Mouse (Mus musculus): Measurements from ENCODE around the gene Gon7. TPM values are rescaled to one million over a fixed set of nuclear protein-coding genes. Genes with fewer than 3 reads are reported as not detected.

Gon7 gene
- total and polyA plus RNA-seq, 2 experiments from 2014 or later = 1.8 to 17.2 TPM

DNA sequence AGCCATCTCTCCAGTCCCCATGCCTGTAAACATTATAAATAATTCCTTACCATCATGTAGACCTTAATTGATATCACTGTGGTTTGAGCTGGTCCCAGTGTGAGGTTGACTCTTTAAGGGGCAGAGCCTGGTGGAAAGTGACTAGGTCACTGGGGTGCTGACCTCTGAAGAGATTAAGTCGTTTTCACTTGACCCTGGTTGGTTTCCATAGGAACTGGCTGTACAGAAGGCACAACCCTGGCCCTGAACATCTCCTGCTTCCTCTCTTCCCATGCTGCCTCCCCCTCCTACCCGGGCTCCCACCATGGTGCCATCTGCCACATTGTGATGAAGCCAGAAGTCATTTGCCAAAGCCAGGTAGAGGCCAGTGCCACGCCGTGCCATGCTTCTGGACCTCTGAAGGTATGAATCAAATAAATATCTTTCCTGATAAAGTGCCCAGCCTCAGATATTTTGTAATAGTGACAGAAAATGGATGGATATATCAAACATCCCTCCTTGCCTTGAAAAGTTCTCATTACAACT lies 46.7 kb downstream of the Gon7 start:
- H3K27ac ChIP-seq (ENCODE audit: low read depth) = no peak overlapping the region
- WGBS = 59% methylated on average over 4 of the region's 4 CpGs
- H3K4me2 ChIP-seq (ENCODE audit: low read depth, low read length) = no peak overlapping the region
- DNase-seq (ENCODE audit: low spot score) = no peak
- no peaks in the 10 kb centered on the region for H3K9me3 ChIP-seq (replicated peaks; ENCODE audit: control insufficient read depth, low read length)
- TF ChIP-seq EP300 (IDR thresholded peaks at IDR 0.05; ENCODE audit: low read depth) (no peak), CTCF (IDR thresholded peaks at IDR 0.05; ENCODE audit: low read depth) (no peak)
- no peaks in the 10 kb centered on the region for H3K36me3 ChIP-seq (replicated peaks; ENCODE audit: control insufficient read depth, insufficient read depth, low read length)
- no peak overlapping the region for H3K4me3 ChIP-seq (ENCODE audit: low read depth, low read length)
- no peak overlapping the region for H3K9ac ChIP-seq (replicated peaks; ENCODE audit: low read depth, low read length)
- no peak for ATAC-seq (ENCODE audit: insufficient read depth, low read depth)
- H3K27me3 ChIP-seq (ENCODE audit: control insufficient read depth, insufficient read depth, low read length) = 0 out of 2 replicates have a peak, but pooled peaks cover 8% of the 10 kb centered on the region
- peaks cover 7% of the 10 kb centered on the region; the same call in 1 of the 2 replicates for H3K4me1 ChIP-seq (ENCODE audit: control insufficient read depth, insufficient read depth)

GRCm38 (mm10) chr12:102709896-102710295 lies 47.7 kb downstream of the Gon7 start:
- H3K36me3 ChIP-seq (replicated peaks; ENCODE audit: control insufficient read depth, insufficient read depth, low read length) = no peaks in the 10 kb centered on the region
- ATAC-seq (ENCODE audit: insufficient read depth, low read depth) (no peak), DNase-seq (ENCODE audit: low spot score) (no peak)
- peaks cover 7% of the 10 kb centered on the region for H3K4me1 ChIP-seq (ENCODE audit: control insufficient read depth, insufficient read depth)
- TF ChIP-seq EP300 (IDR thresholded peaks at IDR 0.05; ENCODE audit: low read depth) = no peak
- no peak for TF ChIP-seq CTCF (IDR thresholded peaks at IDR 0.05; ENCODE audit: low read depth)
- no peak overlapping the region for H3K4me2 ChIP-seq (ENCODE audit: low read depth, low read length)
- 0 out of 2 replicates have a peak, but pooled peaks cover 8% of the 10 kb centered on the region for H3K27me3 ChIP-seq (ENCODE audit: control insufficient read depth, insufficient read depth, low read length)
- H3K4me3 ChIP-seq (ENCODE audit: low read depth, low read length) = no peak overlapping the region
- H3K9ac ChIP-seq (replicated peaks; ENCODE audit: low read depth, low read length) = no peak overlapping the region
- 82% methylated on average over 5 of the region's 5 CpGs for WGBS
- no peaks in the 10 kb centered on the region for H3K9me3 ChIP-seq (replicated peaks; ENCODE audit: control insufficient read depth, low read length)
- no peak overlapping the region for H3K27ac ChIP-seq (ENCODE audit: low read depth)

- Histone ChIP-seq H3K4me3 (ENCODE audit: low read depth, low read length) (peak overlapping the region; percentile 26), H3K27ac (ENCODE audit: low read depth) (no peak overlapping the region), H3K9ac (replicated peaks; ENCODE audit: low read depth, low read length) (no peak overlapping the region; the same call in 1 of the 2 replicates), H3K36me3 (replicated peaks; ENCODE audit: control insufficient read depth, insufficient read depth, low read length) (no peaks in the 10 kb centered on the region), H3K4me1 (ENCODE audit: control insufficient read depth, insufficient read depth) (peaks cover 9% of the 10 kb centered on the region), H3K27me3 (ENCODE audit: control insufficient read depth, insufficient read depth, low read length) (0 out of 2 replicates have a peak, but pooled peaks cover 8% of the 10 kb centered on the region), H3K9me3 (replicated peaks; ENCODE audit: control insufficient read depth, low read length) (no peaks in the 10 kb centered on the region), H3K4me2 (ENCODE audit: low read depth, low read length) (peak overlapping the region; percentile 54)
- DNase-seq (ENCODE audit: low spot score) = peak; percentile 51
- TF ChIP-seq EP300 (IDR thresholded peaks at IDR 0.05; ENCODE audit: low read depth) (no peak), CTCF (IDR thresholded peaks at IDR 0.05; ENCODE audit: low read depth) (peak; percentile 59)
- WGBS = 23% methylated on average over 11 of the region's 11 CpGs
- no peak for ATAC-seq (ENCODE audit: insufficient read depth, low read depth)
Observed at GRCm38 (mm10) chr12:102708220-102708619, 49.4 kb downstream of the Gon7 start.

GRCm38 (mm10) chr12:102706833-102707463 lies 50.7 kb downstream of the Gon7 start:
- H3K4me3 ChIP-seq (ENCODE audit: low read depth, low read length) = no peak overlapping the region
- H3K9ac ChIP-seq (replicated peaks; ENCODE audit: low read depth, low read length) = no peak overlapping the region
- 91% methylated on average over 10 of the region's 10 CpGs for WGBS
- no peak for TF ChIP-seq EP300 (IDR thresholded peaks at IDR 0.05; ENCODE audit: low read depth)
- no peak for TF ChIP-seq CTCF (IDR thresholded peaks at IDR 0.05; ENCODE audit: low read depth)
- 0 out of 2 replicates have a peak, but pooled peaks cover 8% of the 10 kb centered on the region for H3K27me3 ChIP-seq (ENCODE audit: control insufficient read depth, insufficient read depth, low read length)
- peaks cover 16% of the 10 kb centered on the region for H3K4me1 ChIP-seq (ENCODE audit: control insufficient read depth, insufficient read depth)
- ATAC-seq (ENCODE audit: insufficient read depth, low read depth) = no peak
- H3K36me3 ChIP-seq (replicated peaks; ENCODE audit: control insufficient read depth, insufficient read depth, low read length) = no peaks in the 10 kb centered on the region
- no peak overlapping the region for H3K27ac ChIP-seq (ENCODE audit: low read depth)
- no peaks in the 10 kb centered on the region for H3K9me3 ChIP-seq (replicated peaks; ENCODE audit: control insufficient read depth, low read length)
- no peak overlapping the region for H3K4me2 ChIP-seq (ENCODE audit: low read depth, low read length)
- DNase-seq (ENCODE audit: low spot score) = no peak

GRCm38 (mm10) chr12:102705906-102706640 lies 51.5 kb downstream of the Gon7 start:
- H3K27ac ChIP-seq (ENCODE audit: low read depth) = no peak overlapping the region
- no peaks in the 10 kb centered on the region for H3K9me3 ChIP-seq (replicated peaks; ENCODE audit: control insufficient read depth, low read length)
- peaks cover 16% of the 10 kb centered on the region for H3K4me1 ChIP-seq (ENCODE audit: control insufficient read depth, insufficient read depth)
- no peak for DNase-seq (ENCODE audit: low spot score)
- H3K4me3 ChIP-seq (ENCODE audit: low read depth, low read length) = no peak overlapping the region
- H3K9ac ChIP-seq (replicated peaks; ENCODE audit: low read depth, low read length) = no peak overlapping the region; the same call in 1 of the 2 replicates
- no peak for TF ChIP-seq EP300 (IDR thresholded peaks at IDR 0.05; ENCODE audit: low read depth)
- TF ChIP-seq CTCF (IDR thresholded peaks at IDR 0.05; ENCODE audit: low read depth) = no peak
- WGBS = 73% methylated on average over 6 of the region's 6 CpGs
- 0 out of 2 replicates have a peak, but pooled peaks cover 8% of the 10 kb centered on the region for H3K27me3 ChIP-seq (ENCODE audit: control insufficient read depth, insufficient read depth, low read length)
- no peaks in the 10 kb centered on the region for H3K36me3 ChIP-seq (replicated peaks; ENCODE audit: control insufficient read depth, insufficient read depth, low read length)
- no peak overlapping the region; the same call in 1 of the 2 replicates for H3K4me2 ChIP-seq (ENCODE audit: low read depth, low read length)
- ATAC-seq (ENCODE audit: insufficient read depth, low read depth) = no peak
